Mouse (Mus musculus): ENCODE measurements around the gene Maml2. TPM values are rescaled to one million over a fixed set of nuclear protein-coding genes. Genes with fewer than 3 reads are reported as not detected.
A peak's percentile ranks its signal among the peaks of the same experiment; 100 is the strongest.

Gene Maml2
- total and polyA plus RNA-seq, 2 experiments from 2014 or later: 11.4 to 11.6 TPM

DNA sequence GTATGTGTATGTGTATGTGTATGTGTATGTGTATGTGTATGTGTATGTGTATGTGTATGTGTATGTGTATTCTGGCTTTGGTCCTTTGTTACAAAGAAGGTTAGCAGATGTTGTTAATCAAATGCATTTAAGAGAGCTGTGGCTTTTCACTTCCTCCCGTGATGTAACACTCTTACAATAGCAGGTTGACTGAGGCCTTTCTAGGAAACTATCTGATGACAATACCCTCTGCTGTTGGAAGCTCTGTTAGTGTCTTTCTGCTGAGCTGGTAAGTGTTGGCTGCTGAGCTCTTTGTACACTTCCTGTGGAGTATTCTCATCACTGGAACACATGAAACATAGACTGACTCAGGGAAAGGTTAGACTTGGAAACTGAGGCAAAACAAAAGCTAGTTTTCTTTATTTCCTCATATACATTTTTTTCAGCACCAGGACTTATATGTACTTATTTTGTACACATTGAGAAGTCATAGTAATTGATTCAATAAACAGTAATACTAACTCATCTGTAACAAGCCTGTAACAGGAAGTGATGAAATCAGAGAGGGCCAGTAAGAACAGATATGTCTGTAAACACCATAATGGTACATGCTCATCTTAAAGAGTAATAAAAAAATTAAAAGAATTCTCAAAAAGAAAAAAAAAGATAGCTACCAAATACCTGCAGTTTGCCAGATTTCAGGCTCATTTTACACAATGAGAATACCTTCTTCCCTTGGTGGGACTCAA lies 145.9 kb downstream of the Maml2 start:
- 47% methylated on average over 1 of the region's 1 CpGs for WGBS
- Histone ChIP-seq H3K36me3 (ENCODE audit: insufficient read depth, low read length) (no peaks in the 10 kb centered on the region), H3K27ac (no peak overlapping the region), H3K4me1 (ENCODE audit: insufficient read depth, low read length) (no peaks in the 10 kb centered on the region), H3K9ac (replicated peaks; ENCODE audit: low read length) (no peak overlapping the region), H3K4me3 (ENCODE audit: low read length) (no peak overlapping the region), H3K27me3 (ENCODE audit: insufficient read depth, low read length) (no peaks in the 10 kb centered on the region), H3K4me2 (ENCODE audit: low read depth, low read length) (no peak overlapping the region), H3K9me3 (ENCODE audit: low read length) (no peaks in the 10 kb centered on the region)
- no peak for DNase-seq (ENCODE audit: low spot score)
- ATAC-seq: no peak
- TF ChIP-seq CTCF (IDR thresholded peaks at IDR 0.05; ENCODE audit: low read depth): no peak

DNA sequence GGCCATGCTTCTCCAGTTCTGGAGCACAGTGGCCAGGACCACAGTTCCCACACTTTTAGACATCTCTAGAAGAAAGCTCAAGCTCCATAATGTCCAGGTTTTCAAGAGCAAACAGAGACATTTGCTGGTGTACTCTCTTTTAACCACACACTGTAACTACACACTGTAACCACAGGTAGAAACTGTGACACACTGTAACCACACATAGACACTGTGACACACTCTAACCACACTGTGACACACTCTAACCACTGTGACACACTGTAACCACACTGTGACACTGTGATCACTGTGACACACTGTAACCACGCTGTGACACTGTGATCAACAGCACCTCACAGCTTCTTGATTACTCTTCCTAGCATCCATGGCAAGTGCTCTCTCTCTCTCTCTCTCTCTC lies 148.5 kb downstream of the Maml2 start:
- Histone ChIP-seq H3K9me3 (ENCODE audit: low read length) (no peaks in the 10 kb centered on the region), H3K36me3 (ENCODE audit: insufficient read depth, low read length) (no peaks in the 10 kb centered on the region), H3K4me1 (ENCODE audit: insufficient read depth, low read length) (peaks cover 4% of the 10 kb centered on the region; the same call in 1 of the 2 replicates), H3K9ac (replicated peaks; ENCODE audit: low read length) (no peak overlapping the region), H3K4me3 (ENCODE audit: low read length) (no peak overlapping the region), H3K4me2 (ENCODE audit: low read depth, low read length) (no peak overlapping the region), H3K27ac (no peak overlapping the region), H3K27me3 (ENCODE audit: insufficient read depth, low read length) (no peaks in the 10 kb centered on the region)
- 81% methylated on average over 1 of the region's 1 CpGs for WGBS
- ATAC-seq (no peak), DNase-seq (ENCODE audit: low spot score) (no peak)
- TF ChIP-seq CTCF (IDR thresholded peaks at IDR 0.05; ENCODE audit: low read depth): no peak

DNA sequence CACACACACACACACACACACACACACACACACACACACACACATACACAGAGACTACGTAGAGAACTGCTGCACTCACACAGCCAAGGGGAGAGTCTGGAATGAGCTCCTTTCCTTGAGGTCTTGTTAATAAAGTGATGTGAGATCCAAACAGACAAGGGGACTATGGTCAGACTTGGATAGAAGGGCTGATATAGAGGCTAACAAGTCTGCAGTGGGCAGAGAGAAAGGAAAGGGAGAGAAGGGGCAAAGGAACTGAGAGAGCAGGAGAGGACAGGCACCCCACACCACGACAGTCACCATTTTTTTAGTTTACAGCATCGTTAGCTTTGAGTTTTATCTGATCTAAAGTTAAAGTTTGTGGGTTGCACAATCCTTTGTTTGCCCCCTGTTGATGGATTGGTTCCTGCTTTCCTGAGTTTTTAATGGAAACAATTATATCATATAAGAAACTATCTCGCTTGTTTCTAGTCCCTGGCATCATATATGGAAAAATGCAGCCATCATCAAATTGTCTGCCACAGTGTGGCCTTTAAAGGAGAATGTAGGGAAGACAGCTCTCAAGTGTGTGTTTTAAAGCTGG lies 149.0 kb downstream of the Maml2 start, which contains the start of gene Gm17571:
Gm17571 (minus strand) TSS at position 51 of the 583 bp plus-strand sequence.
- WGBS: 82% methylated on average over 4 of the region's 4 CpGs
- Histone ChIP-seq H3K4me1 (ENCODE audit: insufficient read depth, low read length) (peaks cover 4% of the 10 kb centered on the region; the same call in 1 of the 2 replicates), H3K9ac (replicated peaks; ENCODE audit: low read length) (no peak within 1 kb of the TSS), H3K9me3 (ENCODE audit: low read length) (no peaks in the 10 kb centered on the region), H3K4me2 (ENCODE audit: low read depth, low read length) (no peak within 1 kb of the TSS), H3K36me3 (ENCODE audit: insufficient read depth, low read length) (no peaks in the 10 kb centered on the region), H3K27ac (no peak within 1 kb of the TSS), H3K4me3 (ENCODE audit: low read length) (no peak within 1 kb of the TSS), H3K27me3 (ENCODE audit: insufficient read depth, low read length) (no peaks in the 10 kb centered on the region)
- DNase-seq (ENCODE audit: low spot score) (no peak), ATAC-seq (no peak)
- TF ChIP-seq CTCF (IDR thresholded peaks at IDR 0.05; ENCODE audit: low read depth): no peak

GRCm38 (mm10) chr9:13448716-13449115 lies 151.0 kb downstream of the Maml2 start:
- no peak for TF ChIP-seq CTCF (IDR thresholded peaks at IDR 0.05; ENCODE audit: low read depth)
- Histone ChIP-seq H3K27ac (no peak overlapping the region), H3K4me3 (ENCODE audit: low read length) (no peak overlapping the region), H3K4me1 (ENCODE audit: insufficient read depth, low read length) (peaks cover 4% of the 10 kb centered on the region; the same call in 1 of the 2 replicates), H3K4me2 (ENCODE audit: low read depth, low read length) (no peak overlapping the region), H3K9me3 (ENCODE audit: low read length) (no peaks in the 10 kb centered on the region), H3K9ac (replicated peaks; ENCODE audit: low read length) (no peak overlapping the region), H3K36me3 (ENCODE audit: insufficient read depth, low read length) (no peaks in the 10 kb centered on the region), H3K27me3 (ENCODE audit: insufficient read depth, low read length) (no peaks in the 10 kb centered on the region)
- ATAC-seq (no peak), DNase-seq (ENCODE audit: low spot score) (no peak)
- WGBS: 82% methylated on average over 3 of the region's 3 CpGs

DNA sequence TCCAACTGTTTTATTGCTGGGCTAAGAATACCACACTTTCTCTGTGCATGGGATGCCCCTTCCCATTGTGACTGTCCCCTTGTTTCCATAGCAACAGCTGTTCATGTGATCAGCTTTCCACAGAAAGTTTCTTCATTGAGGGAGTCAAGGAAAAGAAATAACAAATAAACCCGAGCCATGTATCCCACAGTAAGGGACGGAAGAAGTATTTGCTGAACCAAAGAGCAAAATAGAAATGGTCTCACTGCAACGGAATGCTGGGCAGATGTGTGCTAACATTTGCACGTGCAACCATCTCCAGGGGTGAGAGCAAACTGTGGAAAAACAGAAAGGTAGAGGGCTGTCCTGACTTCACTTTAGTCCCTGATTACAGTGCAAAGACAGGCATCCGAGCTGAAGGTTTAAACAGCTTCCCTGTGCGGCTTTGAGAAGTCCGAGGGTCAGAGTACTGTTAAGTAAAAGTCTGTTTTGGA lies 156.9 kb downstream of the Maml2 start:
- Histone ChIP-seq H3K9me3 (ENCODE audit: low read length) (no peaks in the 10 kb centered on the region), H3K9ac (replicated peaks; ENCODE audit: low read length) (no peak overlapping the region), H3K4me1 (ENCODE audit: insufficient read depth, low read length) (peaks cover 8% of the 10 kb centered on the region), H3K4me2 (ENCODE audit: low read depth, low read length) (no peak overlapping the region), H3K27ac (no peak overlapping the region), H3K36me3 (ENCODE audit: insufficient read depth, low read length) (no peaks in the 10 kb centered on the region), H3K27me3 (ENCODE audit: insufficient read depth, low read length) (no peaks in the 10 kb centered on the region), H3K4me3 (ENCODE audit: low read length) (no peak overlapping the region)
- TF ChIP-seq CTCF (IDR thresholded peaks at IDR 0.05; ENCODE audit: low read depth): no peak
- peak; percentile 63 for DNase-seq (ENCODE audit: low spot score)
- ATAC-seq: no peak
- 14% methylated on average over 7 of the region's 7 CpGs for WGBS

DNA sequence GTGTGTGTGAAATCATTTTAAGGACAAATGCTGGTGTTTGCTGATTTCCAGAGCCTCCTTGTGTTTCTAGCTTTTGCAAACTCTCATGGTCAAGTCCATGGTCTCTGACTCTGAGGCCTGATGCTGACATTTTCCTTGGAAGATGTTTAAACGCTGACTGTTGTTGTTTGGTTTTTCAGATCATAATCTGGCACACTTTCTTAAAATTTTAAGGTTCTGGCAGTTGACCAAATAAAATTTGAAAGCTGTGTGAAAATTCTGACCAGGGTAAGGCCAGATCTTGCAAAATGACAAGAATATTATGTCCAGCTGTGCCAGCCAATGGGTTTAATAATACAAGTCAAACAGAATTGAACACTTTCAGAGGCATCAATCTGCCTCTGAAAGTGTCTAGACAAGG lies 157.5 kb downstream of the Maml2 start:
- Histone ChIP-seq H3K27ac (no peak overlapping the region), H3K36me3 (ENCODE audit: insufficient read depth, low read length) (no peaks in the 10 kb centered on the region), H3K9ac (replicated peaks; ENCODE audit: low read length) (no peak overlapping the region), H3K9me3 (ENCODE audit: low read length) (no peaks in the 10 kb centered on the region), H3K4me2 (ENCODE audit: low read depth, low read length) (no peak overlapping the region), H3K4me3 (ENCODE audit: low read length) (no peak overlapping the region), H3K4me1 (ENCODE audit: insufficient read depth, low read length) (peaks cover 8% of the 10 kb centered on the region), H3K27me3 (ENCODE audit: insufficient read depth, low read length) (no peaks in the 10 kb centered on the region)
- ATAC-seq (no peak), DNase-seq (ENCODE audit: low spot score) (no peak)
- no peak for TF ChIP-seq CTCF (IDR thresholded peaks at IDR 0.05; ENCODE audit: low read depth)
- 52% methylated on average over 1 of the region's 1 CpGs for WGBS

GRCm38 (mm10) chr9:13457774-13458173 lies 160.0 kb downstream of the Maml2 start:
- Histone ChIP-seq H3K4me3 (ENCODE audit: low read length) (no peak overlapping the region), H3K4me2 (ENCODE audit: low read depth, low read length) (no peak overlapping the region), H3K9me3 (ENCODE audit: low read length) (no peaks in the 10 kb centered on the region), H3K27me3 (ENCODE audit: insufficient read depth, low read length) (no peaks in the 10 kb centered on the region), H3K4me1 (ENCODE audit: insufficient read depth, low read length) (peaks cover 4% of the 10 kb centered on the region), H3K36me3 (ENCODE audit: insufficient read depth, low read length) (no peaks in the 10 kb centered on the region), H3K27ac (no peak overlapping the region), H3K9ac (replicated peaks; ENCODE audit: low read length) (no peak overlapping the region)
- ATAC-seq (no peak), DNase-seq (ENCODE audit: low spot score) (no peak)
- no peak for TF ChIP-seq CTCF (IDR thresholded peaks at IDR 0.05; ENCODE audit: low read depth)
- 59% methylated on average over 6 of the region's 6 CpGs for WGBS

All from hindbrain, postnatal 0 days (tissue).